Mouse (Mus musculus) liver, adult 2 months (tissue): ENCODE measurements at regions not wholly inside any gene's neighbourhood (a gene's known extent, or its start where the extent isn't known, plus 50 kb on each side); places are given as distances from the start of the nearest gene placed in this dataset.
A peak's percentile ranks its signal among the peaks of the same experiment; 100 is the strongest.

Experiments
- DNase-seq: peaks from one replicate; pipeline ENCODE4 v3.0.0-alpha.2; 2011; ENCODE audit warnings: low read depth, low spot score; ENCODE audit errors: extremely low read depth
- H3K27ac ChIP-seq: fragments of 200-500 bp; replicated peaks from 2 replicates; pipeline ENCODE4 v1.5.1; 2012; ENCODE audit warnings: low read depth, mild to moderate bottlenecking, control low read depth, inconsistent platforms, low read length; ENCODE audit not compliant: insufficient read depth
- H3K27me3 ChIP-seq: fragments of 200-500 bp; 2 replicates; pipeline ENCODE4 v1.6.1; 2012; ENCODE audit warnings: mild to moderate bottlenecking, moderate library complexity, low read length, inconsistent platforms; ENCODE audit not compliant: control insufficient read depth, insufficient read depth
- H3K36me3 ChIP-seq: fragments of 200-500 bp; 2 replicates; pipeline ENCODE4 v1.6.1; 2012; ENCODE audit warnings: low read length, inconsistent platforms; ENCODE audit not compliant: control insufficient read depth, insufficient read depth
- H3K4me1 ChIP-seq: fragments of 200-500 bp; 2 replicates; pipeline ENCODE4 v1.6.1; 2011; ENCODE audit warnings: low read length; ENCODE audit not compliant: control insufficient read depth, insufficient read depth
- H3K4me3 ChIP-seq: fragments of 200-500 bp; 2 replicates; pipeline ENCODE4 v1.5.1; 2011; ENCODE audit warnings: low read depth, mild to moderate bottlenecking, control low read depth, low read length, moderate library complexity; ENCODE audit not compliant: insufficient read depth
- H3K79me2 ChIP-seq: fragments of 200-500 bp; 2 replicates; pipeline ENCODE4 v1.6.1; 2012; ENCODE audit warnings: inconsistent platforms, mild to moderate bottlenecking, low read length, moderate library complexity; ENCODE audit not compliant: control insufficient read depth, insufficient read depth
- H3K9ac ChIP-seq: fragments of 200-500 bp; 2 replicates; pipeline ENCODE4 v1.6.1; 2012; ENCODE audit warnings: low read depth, mild to moderate bottlenecking, control low read depth, inconsistent platforms, low read length
- CTCF ChIP-seq: fragments of 200-500 bp; IDR thresholded peaks from 2 replicates; pipeline ENCODE4 v1.5.1; 2011; ENCODE audit warnings: low read depth, low read length, control low read depth
- POLR2A ChIP-seq: fragments of 200-500 bp; IDR thresholded peaks from 2 replicates; pipeline ENCODE4 v1.6.1; 2011; ENCODE audit warnings: low read length, control low read depth; ENCODE audit not compliant: insufficient read depth; ENCODE audit errors: extremely low read depth
- WGBS: fragments of 180-500 bp; shearing (Covaris S2); methylation state at CpG from one replicate; pipeline ENCODE4 v1.1.7; 2018; 5-methylcytosine and 5-hydroxymethylcytosine counted together

DNA sequence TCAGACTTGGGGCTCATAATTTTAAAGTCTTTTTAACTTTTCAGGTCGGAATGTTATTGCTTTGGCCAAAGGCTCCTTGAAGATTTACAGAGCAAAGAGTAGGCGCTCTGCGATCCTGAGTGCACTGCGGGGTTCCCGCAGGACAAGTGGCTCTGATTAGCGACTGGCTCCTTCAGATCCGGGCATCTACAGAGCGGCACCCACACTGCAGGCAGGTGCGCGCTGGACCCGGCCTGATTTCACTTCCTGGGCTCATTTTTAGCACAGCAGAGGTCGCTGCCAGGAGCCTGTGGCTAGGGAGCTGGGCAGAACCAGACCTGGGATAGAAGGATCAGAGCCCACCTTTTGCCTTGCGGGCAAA lies 156.6 kb downstream of the Matn1 start:
- H3K4me3 ChIP-seq = no peak overlapping the region
- no peaks in the 10 kb centered on the region for H3K4me1 ChIP-seq
- H3K9ac ChIP-seq = no peak overlapping the region
- no peak overlapping the region for H3K27ac ChIP-seq
- no peaks in the 10 kb centered on the region for H3K36me3 ChIP-seq
- H3K79me2 ChIP-seq = no peaks in the 10 kb centered on the region
- no peak for DNase-seq
- 14% methylated on average over 13 of the region's 13 CpGs for WGBS
- H3K27me3 ChIP-seq = no peaks in the 10 kb centered on the region
- TF ChIP-seq CTCF (no peak), POLR2A (no peak)

DNA sequence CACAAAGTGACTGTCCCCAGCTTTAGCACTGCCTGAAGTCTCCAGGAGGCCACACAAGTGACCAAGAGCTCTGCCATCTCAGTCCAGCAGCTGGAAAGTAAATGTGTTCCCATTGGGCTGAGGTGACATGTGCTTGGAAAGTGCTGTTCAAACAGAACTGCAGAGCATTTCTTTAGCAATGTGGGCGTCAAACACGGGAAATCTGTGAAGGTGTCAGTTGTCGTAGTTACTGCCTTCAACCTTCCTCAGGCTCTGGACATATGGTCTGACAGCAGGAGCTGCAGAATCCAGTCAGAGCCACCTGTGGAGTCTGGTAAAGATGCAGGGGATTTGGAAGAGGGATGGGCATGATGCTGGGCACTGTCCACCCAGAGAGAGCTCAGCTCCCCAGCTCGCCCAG lies 158.0 kb downstream of the Matn1 start:
- no peak overlapping the region for H3K4me3 ChIP-seq
- H3K79me2 ChIP-seq = no peaks in the 10 kb centered on the region
- no peak for DNase-seq
- no peaks in the 10 kb centered on the region for H3K27me3 ChIP-seq
- TF ChIP-seq CTCF (no peak), POLR2A (no peak)
- 52% methylated on average over 4 of the region's 4 CpGs for WGBS
- H3K27ac ChIP-seq = no peak overlapping the region
- H3K9ac ChIP-seq = no peak overlapping the region
- H3K36me3 ChIP-seq = no peaks in the 10 kb centered on the region
- H3K4me1 ChIP-seq = no peaks in the 10 kb centered on the region

DNA sequence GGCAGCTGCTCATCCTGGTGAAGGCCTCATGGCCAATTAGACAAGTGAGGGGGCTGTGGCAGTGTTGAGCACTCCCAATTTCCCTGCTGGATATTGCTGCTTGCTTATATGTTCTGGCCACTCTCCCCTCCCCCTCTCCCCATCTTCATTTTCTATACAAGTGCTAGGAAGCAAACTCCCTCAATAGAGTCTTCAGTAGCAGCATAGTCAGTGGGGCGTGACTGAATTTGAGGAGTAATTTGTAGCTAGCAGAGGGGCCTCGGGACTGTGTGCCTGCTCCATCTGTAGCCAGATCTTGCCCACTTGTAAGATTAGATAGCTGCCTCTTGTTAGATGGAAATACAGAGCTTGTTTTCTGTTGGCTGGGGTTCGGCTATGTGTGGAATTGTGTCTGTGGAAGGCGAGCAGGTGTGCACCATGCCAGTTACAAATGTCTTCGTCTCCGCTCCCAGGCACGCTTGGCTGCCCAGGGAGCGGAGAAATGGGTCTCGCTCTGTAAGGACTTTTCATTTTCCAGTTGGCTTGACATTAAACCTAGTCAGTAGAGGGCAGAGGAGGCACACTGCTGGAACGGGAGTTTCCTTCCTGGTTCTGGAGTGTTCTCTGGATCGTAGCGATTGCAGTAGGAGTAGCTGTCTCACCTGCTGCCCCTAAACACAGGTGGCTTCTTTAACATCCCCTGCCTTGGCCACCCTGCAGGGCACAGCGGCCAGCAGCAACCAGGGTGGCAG lies 163.1 kb downstream of the Matn1 start:
- Histone ChIP-seq H3K4me3 (no peak overlapping the region), H3K27ac (no peak overlapping the region), H3K79me2 (no peaks in the 10 kb centered on the region), H3K27me3 (0 out of 2 replicates have a peak, but pooled peaks cover 2% of the 10 kb centered on the region), H3K36me3 (no peaks in the 10 kb centered on the region), H3K4me1 (no peaks in the 10 kb centered on the region), H3K9ac (no peak overlapping the region)
- 79% methylated on average over 13 of the region's 13 CpGs for WGBS
- no peak for DNase-seq
- no peak for TF ChIP-seq POLR2A
- no peak for TF ChIP-seq CTCF

DNA sequence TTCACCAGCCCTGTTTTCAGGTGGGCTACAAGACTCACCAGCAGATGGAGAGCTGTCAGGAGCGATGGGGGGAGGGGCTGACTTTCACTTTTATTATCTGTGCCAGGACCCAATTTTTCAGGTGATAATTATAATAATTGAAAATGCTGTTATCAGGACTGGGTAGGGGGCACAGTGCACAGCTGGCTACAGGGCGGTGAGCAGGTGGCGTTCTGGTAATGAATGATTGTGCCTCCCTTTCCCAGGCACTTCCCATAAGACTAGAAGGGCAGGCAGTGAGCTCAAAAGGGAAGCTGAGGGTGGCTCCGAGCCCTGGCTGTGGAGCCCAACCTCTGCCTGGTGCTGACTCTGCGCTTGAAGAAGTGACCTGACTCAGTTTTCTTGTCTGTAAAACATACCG lies 168.4 kb downstream of the Matn1 start:
- no peak for TF ChIP-seq CTCF
- TF ChIP-seq POLR2A = no peak
- DNase-seq = no peak
- no peaks in the 10 kb centered on the region for H3K36me3 ChIP-seq
- 0 out of 2 replicates have a peak, but pooled peaks cover 2% of the 10 kb centered on the region for H3K27me3 ChIP-seq
- H3K9ac ChIP-seq = no peak overlapping the region
- no peaks in the 10 kb centered on the region for H3K79me2 ChIP-seq
- no peak overlapping the region for H3K27ac ChIP-seq
- H3K4me3 ChIP-seq = no peak overlapping the region
- 78% methylated on average over 6 of the region's 6 CpGs for WGBS
- no peaks in the 10 kb centered on the region for H3K4me1 ChIP-seq

DNA sequence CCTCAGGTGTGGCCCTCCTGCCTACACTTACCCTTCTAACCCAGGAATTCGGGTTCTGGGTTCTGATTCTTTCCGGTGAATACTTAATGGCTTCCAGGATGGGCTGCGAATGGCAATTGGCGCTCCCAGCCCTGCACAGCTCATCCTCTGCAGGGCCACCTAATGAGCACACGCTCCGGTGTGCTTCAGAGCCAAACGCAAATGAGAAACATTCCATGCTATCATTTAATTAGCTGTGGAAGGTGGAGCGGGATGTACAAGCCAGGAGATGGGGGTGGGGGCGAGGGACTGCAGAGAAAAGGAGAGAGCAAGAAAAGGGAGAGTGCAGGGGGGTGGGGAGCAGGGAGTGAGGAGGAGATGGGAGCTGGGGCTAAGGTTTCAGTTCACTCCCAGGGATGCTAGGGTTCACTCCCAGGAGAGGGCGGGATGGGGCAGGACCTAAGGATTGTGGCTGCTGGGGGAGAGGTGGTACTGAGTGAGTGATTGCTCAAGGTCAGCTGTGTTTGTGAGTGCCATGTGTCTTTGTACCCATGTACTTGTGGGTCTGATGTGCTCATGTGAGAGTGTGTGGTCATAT lies 169.6 kb downstream of the Matn1 start:
- DNase-seq = no peak
- Histone ChIP-seq H3K79me2 (no peaks in the 10 kb centered on the region), H3K4me1 (no peaks in the 10 kb centered on the region), H3K4me3 (no peak overlapping the region), H3K27me3 (0 out of 2 replicates have a peak, but pooled peaks cover 2% of the 10 kb centered on the region), H3K36me3 (no peaks in the 10 kb centered on the region), H3K9ac (no peak overlapping the region), H3K27ac (no peak overlapping the region)
- WGBS = 55% methylated on average over 10 of the region's 10 CpGs
- no peak for TF ChIP-seq POLR2A

DNA sequence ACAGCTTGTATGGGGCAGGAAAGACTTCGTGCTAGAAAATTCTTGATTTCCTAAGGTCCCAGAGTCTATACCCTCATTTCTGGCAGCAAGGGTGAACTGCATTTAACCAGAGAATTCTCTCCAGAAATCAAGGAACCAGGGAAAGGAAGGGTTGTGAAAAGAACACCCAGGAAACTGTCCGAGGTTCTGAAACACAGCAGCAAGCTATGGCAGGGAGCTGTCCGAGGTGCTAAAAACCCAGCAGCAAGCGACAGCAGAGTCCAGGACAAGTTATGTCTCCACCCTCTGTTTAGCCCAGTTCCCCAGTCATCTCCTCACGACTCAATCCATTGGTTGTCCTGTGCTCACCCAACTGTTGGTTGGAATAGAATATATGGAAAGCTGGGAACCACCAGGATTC lies 171.1 kb downstream of the Matn1 start:
- no peak overlapping the region for H3K27ac ChIP-seq
- WGBS = 8% methylated on average over 5 of the region's 5 CpGs
- H3K27me3 ChIP-seq = 0 out of 2 replicates have a peak, but pooled peaks cover 2% of the 10 kb centered on the region
- no peaks in the 10 kb centered on the region for H3K4me1 ChIP-seq
- DNase-seq = peak; percentile 40
- no peaks in the 10 kb centered on the region for H3K79me2 ChIP-seq
- H3K4me3 ChIP-seq = no peak overlapping the region
- TF ChIP-seq POLR2A (no peak), CTCF (0 out of 2 replicates have a peak, but pooled peaks have one; percentile 7)
- H3K9ac ChIP-seq = no peak overlapping the region
- H3K36me3 ChIP-seq = no peaks in the 10 kb centered on the region
